Mouse (Mus musculus) small intestine, adult 2 months (tissue): ENCODE measurements around the gene Ak4.

Experiments
- CTCF ChIP-seq: fragments of 200-500 bp; IDR thresholded peaks from 2 replicates; pipeline ENCODE4 v1.5.1; 2012; ENCODE audit warnings: low read depth, mild to moderate bottlenecking, control low read depth, inconsistent platforms, low read length, moderate library complexity, mixed read lengths; ENCODE audit not compliant: insufficient replicate concordance, insufficient read length; ENCODE audit errors: extremely low read depth
- POLR2A ChIP-seq: fragments of 200-500 bp; IDR thresholded peaks from 2 replicates; pipeline ENCODE4 v1.6.1; 2012; ENCODE audit warnings: low read depth, mild to moderate bottlenecking, control low read depth, inconsistent platforms, low read length, moderate library complexity

GRCm38 (mm10) chr4:101491704-101492103 is 72.6 kb downstream of the Ak4 start:
- TF ChIP-seq CTCF (no peak), POLR2A (no peak)
